Mouse (Mus musculus): ENCODE data around the gene Duxbl1. TPM values are rescaled to one million over a fixed set of nuclear protein-coding genes. Genes with fewer than 3 reads are reported as not detected.
"Not testable (repeated sequence)": the region's sequence is repeated elsewhere in the genome, so short reads cannot be mapped to it uniquely, and the experiment has no call there.

The Duxbl1 gene
- polyA plus RNA-seq (2012; rRNA removed) = 0.54 and 0.82 TPM in 2 replicates

GRCm38 (mm10) chr14:25978371-25979241 lies at the start of gene Duxbl1:
TSS of gene Duxbl1 (plus strand) at chr14:25978577.
- not testable (repeated sequence) for DNase-seq; H3K27ac ChIP-seq (ENCODE audit: control insufficient read depth, insufficient read depth, low read length); H3K4me3 ChIP-seq (ENCODE audit: control insufficient read depth, insufficient read depth, low read length); H3K36me3 ChIP-seq (ENCODE audit: control insufficient read depth, insufficient read depth, low read length); H3K27me3 ChIP-seq (ENCODE audit: control insufficient read depth, insufficient read depth, low read length); H3K4me1 ChIP-seq (replicated peaks; ENCODE audit: control insufficient read depth, insufficient read depth, low read length)
- WGBS = no CpG with 5 or more reads among the region's 25 CpGs

DNA sequence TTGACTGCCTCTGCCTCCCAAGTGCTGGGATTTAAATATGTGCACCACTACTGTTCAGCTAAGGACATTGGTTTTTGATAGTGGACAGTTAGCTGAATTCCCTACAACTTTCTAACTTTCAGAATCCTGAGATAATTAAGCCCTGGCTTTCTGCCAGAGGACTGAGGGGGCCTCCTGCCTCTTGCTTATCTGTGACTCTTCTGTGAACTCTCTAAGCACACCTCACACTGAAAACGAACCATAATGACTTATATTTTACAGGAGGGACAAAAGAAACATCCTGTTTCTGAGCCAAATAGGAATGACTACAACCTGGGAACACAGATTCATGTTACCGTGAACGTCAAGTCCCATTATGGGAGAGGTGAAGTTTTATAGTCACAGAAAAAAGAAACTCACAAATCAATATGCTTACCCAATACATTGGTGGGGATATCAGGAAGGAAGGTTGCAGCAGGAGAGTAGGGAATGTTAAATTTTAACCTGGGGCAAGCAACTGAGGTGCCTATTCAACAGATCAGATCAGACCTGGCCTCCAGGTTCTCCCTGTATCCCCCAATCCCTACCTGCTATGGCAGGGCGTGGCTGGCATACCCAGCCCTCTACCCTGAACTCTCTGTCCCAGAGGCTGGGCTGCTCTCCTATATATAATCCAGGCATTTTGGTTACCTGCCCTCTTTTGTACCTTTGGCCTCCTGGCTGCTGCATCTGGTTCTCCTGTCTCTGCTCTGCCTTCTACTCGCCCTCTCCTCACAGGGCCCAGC lies 41.3 kb upstream of the Duxbl1 start:
- no CpG with 5 or more reads among the region's 5 CpGs for WGBS
- H3K27me3 ChIP-seq (ENCODE audit: control insufficient read depth, insufficient read depth, low read length); DNase-seq; H3K4me3 ChIP-seq (ENCODE audit: control insufficient read depth, insufficient read depth, low read length); H3K27ac ChIP-seq (ENCODE audit: control insufficient read depth, insufficient read depth, low read length); H3K36me3 ChIP-seq (ENCODE audit: control insufficient read depth, insufficient read depth, low read length); H3K4me1 ChIP-seq (replicated peaks; ENCODE audit: control insufficient read depth, insufficient read depth, low read length): not testable (repeated sequence)

DNA sequence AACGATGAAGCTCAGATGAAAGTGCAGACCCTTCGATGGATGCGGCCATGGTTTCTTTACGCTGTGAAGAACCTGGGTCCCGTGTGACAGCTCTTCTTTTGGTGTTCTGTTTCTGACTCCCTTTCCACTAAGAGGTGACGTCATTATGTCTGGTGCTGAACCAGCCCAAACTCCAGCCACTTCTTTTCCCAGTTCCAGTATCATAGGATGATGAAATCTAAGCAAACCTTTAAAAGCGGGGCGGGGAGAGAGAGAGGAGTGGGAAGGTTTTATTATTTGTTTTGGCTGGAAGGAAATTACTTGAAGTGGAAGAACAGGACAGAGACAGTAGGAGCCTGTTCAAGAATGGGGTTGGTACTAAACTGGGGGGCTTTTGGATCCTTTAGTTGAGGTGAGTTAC lies 40.4 kb upstream of the Duxbl1 start, which contains the start of gene Cphx1:
Cphx1 (plus strand) TSS at position 301 of the 400 bp plus-strand sequence.
- H3K36me3 ChIP-seq (ENCODE audit: control insufficient read depth, insufficient read depth, low read length); H3K4me3 ChIP-seq (ENCODE audit: control insufficient read depth, insufficient read depth, low read length); DNase-seq; H3K4me1 ChIP-seq (replicated peaks; ENCODE audit: control insufficient read depth, insufficient read depth, low read length); H3K27ac ChIP-seq (ENCODE audit: control insufficient read depth, insufficient read depth, low read length); H3K27me3 ChIP-seq (ENCODE audit: control insufficient read depth, insufficient read depth, low read length): not testable (repeated sequence)
- no CpG with 5 or more reads among the region's 8 CpGs for WGBS

DNA sequence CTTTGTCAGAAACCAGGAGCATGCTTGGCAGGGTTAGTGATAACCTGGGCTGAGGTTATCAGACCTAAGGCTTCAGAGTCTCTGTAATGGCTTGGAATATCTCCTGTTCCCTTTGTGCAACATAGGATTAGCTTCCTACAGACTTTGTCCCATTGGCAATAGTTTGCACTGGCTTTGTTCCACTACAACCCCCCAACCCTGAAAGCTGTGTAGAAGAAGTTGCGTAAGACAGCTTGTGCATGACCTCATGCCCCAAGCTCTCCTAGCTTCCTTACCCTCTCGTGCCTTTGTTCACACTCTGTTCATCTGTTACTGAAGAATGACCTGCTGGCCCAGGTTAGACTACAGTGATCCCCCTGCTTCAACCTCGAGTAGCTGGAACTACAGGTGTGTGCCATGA lies 20.5 kb upstream of the Duxbl1 start:
- H3K4me1 ChIP-seq (replicated peaks; ENCODE audit: control insufficient read depth, insufficient read depth, low read length); H3K4me3 ChIP-seq (ENCODE audit: control insufficient read depth, insufficient read depth, low read length); H3K27ac ChIP-seq (ENCODE audit: control insufficient read depth, insufficient read depth, low read length); H3K27me3 ChIP-seq (ENCODE audit: control insufficient read depth, insufficient read depth, low read length); DNase-seq; H3K36me3 ChIP-seq (ENCODE audit: control insufficient read depth, insufficient read depth, low read length): not testable (repeated sequence)
- WGBS = no CpG with 5 or more reads among the region's 3 CpGs

- not testable (repeated sequence) for H3K27me3 ChIP-seq (ENCODE audit: control insufficient read depth, insufficient read depth, low read length); H3K27ac ChIP-seq (ENCODE audit: control insufficient read depth, insufficient read depth, low read length); H3K4me1 ChIP-seq (replicated peaks; ENCODE audit: control insufficient read depth, insufficient read depth, low read length); H3K4me3 ChIP-seq (ENCODE audit: control insufficient read depth, insufficient read depth, low read length); H3K36me3 ChIP-seq (ENCODE audit: control insufficient read depth, insufficient read depth, low read length)
- DNase-seq = peak; percentile 1
- 25% methylated on average over 10 of the region's 13 CpGs for WGBS
Observed at GRCm38 (mm10) chr14:25979242-25979941, 1.0 kb downstream of the Duxbl1 start.

DNA sequence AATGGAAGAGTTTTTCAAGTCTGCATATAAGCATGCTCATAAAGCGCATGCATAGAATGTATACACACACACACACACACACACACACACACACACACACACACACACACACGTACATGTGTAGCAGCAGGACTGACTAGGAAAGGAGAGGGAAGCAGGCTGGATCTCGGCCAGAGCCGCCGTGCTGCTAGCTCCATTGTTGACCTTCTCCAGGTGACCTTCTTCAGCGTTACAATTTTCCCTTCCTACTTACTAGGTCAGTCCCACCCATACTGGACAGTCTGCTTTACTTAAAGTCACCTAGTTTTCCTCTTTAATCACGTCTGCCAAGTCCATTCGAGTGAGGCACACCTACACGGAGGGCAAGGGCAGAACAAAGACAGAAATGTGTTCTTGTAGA lies 3.5 kb downstream of the Duxbl1 start:
- not testable (repeated sequence) for DNase-seq; H3K4me3 ChIP-seq (ENCODE audit: control insufficient read depth, insufficient read depth, low read length); H3K36me3 ChIP-seq (ENCODE audit: control insufficient read depth, insufficient read depth, low read length); H3K4me1 ChIP-seq (replicated peaks; ENCODE audit: control insufficient read depth, insufficient read depth, low read length); H3K27me3 ChIP-seq (ENCODE audit: control insufficient read depth, insufficient read depth, low read length); H3K27ac ChIP-seq (ENCODE audit: control insufficient read depth, insufficient read depth, low read length)
- WGBS = over 99% methylated on average over 6 of the region's 9 CpGs

DNA sequence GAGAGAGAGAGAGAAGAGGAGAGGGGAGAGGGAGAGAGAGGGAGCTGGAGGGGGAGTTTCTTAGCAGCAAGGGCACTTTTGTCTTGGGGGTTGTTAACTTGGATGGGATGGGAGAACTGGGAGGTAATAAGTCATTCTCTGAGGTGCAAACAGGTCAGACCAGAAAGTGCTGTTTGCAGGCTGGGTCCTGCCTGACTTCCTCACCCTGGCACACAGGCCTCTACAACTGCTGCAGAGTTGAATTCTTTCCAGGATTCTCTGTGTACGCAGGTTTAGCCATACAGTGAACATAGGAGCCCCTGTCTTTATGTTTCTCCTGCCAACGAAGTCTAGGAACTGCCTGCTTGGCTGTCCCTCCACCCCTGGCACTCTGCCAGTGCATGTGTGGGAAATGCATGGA lies 29.1 kb downstream of the Duxbl1 start:
- H3K4me1 ChIP-seq (replicated peaks; ENCODE audit: control insufficient read depth, insufficient read depth, low read length); H3K27me3 ChIP-seq (ENCODE audit: control insufficient read depth, insufficient read depth, low read length); H3K36me3 ChIP-seq (ENCODE audit: control insufficient read depth, insufficient read depth, low read length); H3K27ac ChIP-seq (ENCODE audit: control insufficient read depth, insufficient read depth, low read length); H3K4me3 ChIP-seq (ENCODE audit: control insufficient read depth, insufficient read depth, low read length); DNase-seq: not testable (repeated sequence)
- no CpG with 5 or more reads among the region's 2 CpGs for WGBS

DNA sequence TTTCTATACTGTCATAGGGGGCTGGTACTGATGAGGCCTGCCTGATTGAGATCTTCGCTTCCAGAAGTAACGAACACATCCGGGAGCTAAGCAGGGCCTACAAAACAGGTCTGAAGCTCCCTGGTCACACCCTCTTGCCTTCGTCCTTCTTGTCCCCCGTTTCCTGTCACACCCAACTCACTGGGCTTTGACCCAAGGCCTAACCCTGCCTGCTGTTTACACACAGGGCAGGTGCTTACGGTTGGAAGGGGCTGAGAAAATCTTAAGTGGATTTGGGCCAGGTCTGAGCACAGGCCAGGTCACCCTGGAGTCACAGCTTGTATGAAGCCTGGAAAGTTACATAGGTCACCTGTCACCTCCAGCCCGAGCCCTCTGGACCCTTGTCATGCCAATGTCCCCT lies 38.0 kb downstream of the Duxbl1 start:
- not testable (repeated sequence) for H3K4me3 ChIP-seq (ENCODE audit: control insufficient read depth, insufficient read depth, low read length); DNase-seq; H3K4me1 ChIP-seq (replicated peaks; ENCODE audit: control insufficient read depth, insufficient read depth, low read length); H3K36me3 ChIP-seq (ENCODE audit: control insufficient read depth, insufficient read depth, low read length); H3K27ac ChIP-seq (ENCODE audit: control insufficient read depth, insufficient read depth, low read length); H3K27me3 ChIP-seq (ENCODE audit: control insufficient read depth, insufficient read depth, low read length)
- WGBS = no CpG with 5 or more reads among the region's 7 CpGs

DNA sequence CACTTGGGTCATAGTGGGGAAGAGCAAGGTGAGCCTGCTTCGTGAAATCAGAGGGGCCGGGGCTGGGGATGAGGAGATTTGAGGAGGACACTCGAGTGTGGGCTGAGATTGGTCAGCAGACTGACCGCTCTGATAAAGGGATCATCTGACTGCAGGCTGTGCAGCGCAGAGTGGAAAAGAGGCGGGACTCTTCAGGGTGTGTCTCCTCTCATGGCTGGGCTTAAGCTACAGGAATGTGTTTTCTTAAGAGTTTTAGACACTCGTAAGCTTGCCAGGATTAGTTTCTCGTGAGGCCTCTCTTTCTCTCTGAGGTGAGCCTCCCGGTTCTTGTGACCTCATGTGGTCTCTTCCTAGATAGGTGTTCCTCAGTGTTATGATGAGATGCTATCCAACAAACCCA lies 43.2 kb downstream of the Duxbl1 start:
- H3K4me1 ChIP-seq (replicated peaks; ENCODE audit: control insufficient read depth, insufficient read depth, low read length); DNase-seq; H3K36me3 ChIP-seq (ENCODE audit: control insufficient read depth, insufficient read depth, low read length); H3K4me3 ChIP-seq (ENCODE audit: control insufficient read depth, insufficient read depth, low read length); H3K27ac ChIP-seq (ENCODE audit: control insufficient read depth, insufficient read depth, low read length); H3K27me3 ChIP-seq (ENCODE audit: control insufficient read depth, insufficient read depth, low read length): not testable (repeated sequence)
- no CpG with 5 or more reads among the region's 9 CpGs for WGBS

DNA sequence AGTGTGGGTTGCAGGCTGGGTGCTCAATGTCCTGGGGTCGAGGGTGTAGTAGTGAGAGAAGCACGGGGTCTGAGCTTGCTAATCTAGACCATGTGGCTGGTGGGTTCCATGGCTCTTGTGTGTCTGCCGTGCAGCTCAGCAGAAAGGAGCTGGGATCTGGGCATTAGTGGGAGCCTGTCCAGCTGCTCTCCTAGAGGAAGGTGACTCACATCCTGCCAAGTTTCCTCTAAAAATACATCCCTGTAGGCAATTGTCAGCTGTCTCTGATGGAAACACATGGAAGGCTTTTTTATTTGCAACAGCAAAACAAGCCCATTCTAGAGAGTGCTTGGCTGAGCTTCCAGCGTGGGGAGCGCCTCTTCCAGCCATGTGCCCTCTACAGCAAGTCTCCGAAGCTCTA lies 44.5 kb downstream of the Duxbl1 start:
- H3K4me3 ChIP-seq (ENCODE audit: control insufficient read depth, insufficient read depth, low read length); H3K4me1 ChIP-seq (replicated peaks; ENCODE audit: control insufficient read depth, insufficient read depth, low read length); H3K27me3 ChIP-seq (ENCODE audit: control insufficient read depth, insufficient read depth, low read length); H3K27ac ChIP-seq (ENCODE audit: control insufficient read depth, insufficient read depth, low read length); DNase-seq; H3K36me3 ChIP-seq (ENCODE audit: control insufficient read depth, insufficient read depth, low read length): not testable (repeated sequence)
- WGBS = no CpG with 5 or more reads among the region's 6 CpGs

All from thymus, adult 2 months (tissue).